Mouse (Mus musculus) urinary bladder, adult 18-20 months (tissue): ENCODE results near the gene Pdlim1.
"Not testable (repeated sequence)": the region's sequence is repeated elsewhere in the genome, so short reads cannot be mapped to it uniquely, and the experiment has no call there.

Experiments
- DNase-seq, 2 experiments: peaks; one replicate each; pipeline ENCODE4 v3.0.0; 2022; ENCODE audit warnings: low spot score in 2 of 2, mixed read lengths in 2 of 2

Pdlim1 gene

GRCm38 (mm10) chr19:40240838-40241689 is 30.6 kb downstream of the Pdlim1 start:
- DNase-seq: no peak

GRCm38 (mm10) chr19:40240360-40240759 is 31.3 kb downstream of the Pdlim1 start:
- no peak for DNase-seq

GRCm38 (mm10) chr19:40238175-40238850 is 33.3 kb downstream of the Pdlim1 start:
- DNase-seq: no peak

- no peak for DNase-seq
Observed at GRCm38 (mm10) chr19:40232560-40232959, 39.1 kb downstream of the Pdlim1 start.

- no peak for DNase-seq
Observed at GRCm38 (mm10) chr19:40231825-40232541, 39.7 kb downstream of the Pdlim1 start.

- DNase-seq: no peak
Observed at GRCm38 (mm10) chr19:40231074-40231738, 40.4 kb downstream of the Pdlim1 start.

- DNase-seq: no peak
Observed at GRCm38 (mm10) chr19:40226516-40227151, 45.0 kb downstream of the Pdlim1 start.

GRCm38 (mm10) chr19:40225761-40226110 is 45.9 kb downstream of the Pdlim1 start:
- no peak for DNase-seq

GRCm38 (mm10) chr19:40225102-40225760 is 46.4 kb downstream of the Pdlim1 start:
- peak in 1 of 2 experiments; percentile 53 for DNase-seq

GRCm38 (mm10) chr19:40222307-40222706 is 49.3 kb downstream of the Pdlim1 start:
- not testable (repeated sequence) for DNase-seq

GRCm38 (mm10) chr19:40220878-40221277 is 50.8 kb downstream of the Pdlim1 start:
- DNase-seq: no peak

GRCm38 (mm10) chr19:40202947-40203346 is 68.7 kb downstream of the Pdlim1 start:
- DNase-seq: not testable (repeated sequence)

- no peak for DNase-seq
Observed at GRCm38 (mm10) chr19:40190596-40190995, 81.0 kb downstream of the Pdlim1 start.

- no peak for DNase-seq
Observed at GRCm38 (mm10) chr19:40187160-40187559, 84.5 kb downstream of the Pdlim1 start, which contains the start of gene Cyp2c70. Cyp2c70 (minus strand) TSS chr19:40187333.

GRCm38 (mm10) chr19:40183600-40183999 is 88.0 kb downstream of the Pdlim1 start:
- DNase-seq: no peak

- no peak for DNase-seq
Observed at GRCm38 (mm10) chr19:40178311-40178710, 93.3 kb downstream of the Pdlim1 start.
